Mouse (Mus musculus) v-Abl transformed pro-B cells (cell line): Measurements from ENCODE around the gene Trabd2b.

Source experiments
- in situ Hi-C, 2 experiments: fragments of 400-800 bp; cut with MboI; formaldehyde crosslinking; loops; one replicate each; pipeline ENCODE4 v1.15.1; 2025; ENCODE audit not compliant: unreplicated experiment in 2 of 2

Trabd2b gene

GRCm38 (mm10) chr4:114484173-114484572 is 77.6 kb downstream of the Trabd2b start:
- in situ Hi-C loops, result loop anchor here in 1 of 2 experiments (10.0 kb wide), 1 partner anchor 151 kb away; no protein-coding TSS in a partner anchor

GRCm38 (mm10) chr4:114485996-114486395 is 79.5 kb downstream of the Trabd2b start:
- in situ Hi-C loops, result loop anchor here in 1 of 2 experiments (10.0 kb wide), 1 partner anchor 149 kb away; no protein-coding TSS in a partner anchor

- in situ Hi-C loops, result loop anchor here in 1 of 2 experiments (10.0 kb wide), 1 partner anchor 148 kb away; no protein-coding TSS in a partner anchor
Observed at GRCm38 (mm10) chr4:114486885-114487531, 80.5 kb downstream of the Trabd2b start.

- in situ Hi-C loops, result loop anchor here in 1 of 2 experiments (10.0 kb wide), 1 partner anchor 147 kb away; no protein-coding TSS in a partner anchor
Observed at GRCm38 (mm10) chr4:114487701-114488100, 81.2 kb downstream of the Trabd2b start.

- in situ Hi-C loops, result no loop called here
Observed at GRCm38 (mm10) chr4:114492157-114492556, 85.6 kb downstream of the Trabd2b start.

- in situ Hi-C loops, result no loop called here
Observed at GRCm38 (mm10) chr4:114494035-114494434, 87.5 kb downstream of the Trabd2b start.

- in situ Hi-C loops, result no loop called here
Observed at GRCm38 (mm10) chr4:114495688-114496426, 89.3 kb downstream of the Trabd2b start.

GRCm38 (mm10) chr4:114499650-114500049 is 93.1 kb downstream of the Trabd2b start:
- in situ Hi-C loops, result no loop called here

GRCm38 (mm10) chr4:114500317-114500716 is 93.8 kb downstream of the Trabd2b start:
- in situ Hi-C loops, result no loop called here

GRCm38 (mm10) chr4:114501048-114501447 is 94.5 kb downstream of the Trabd2b start:
- in situ Hi-C loops, result no loop called here

- in situ Hi-C loops, result no loop called here
Observed at GRCm38 (mm10) chr4:114501611-114502010, 95.1 kb downstream of the Trabd2b start.

GRCm38 (mm10) chr4:114504227-114505041 is 97.9 kb downstream of the Trabd2b start:
- in situ Hi-C loops, result no loop called here

- in situ Hi-C loops, result no loop called here
Observed at GRCm38 (mm10) chr4:114509601-114510000, 103.1 kb downstream of the Trabd2b start.

GRCm38 (mm10) chr4:114511649-114512048 is 105.1 kb downstream of the Trabd2b start:
- in situ Hi-C loops, result no loop called here

- in situ Hi-C loops, result no loop called here
Observed at GRCm38 (mm10) chr4:114513149-114513548, 106.6 kb downstream of the Trabd2b start.

GRCm38 (mm10) chr4:114515330-114515771 is 108.8 kb downstream of the Trabd2b start:
- in situ Hi-C loops, result no loop called here

GRCm38 (mm10) chr4:114516651-114517050 is 110.1 kb downstream of the Trabd2b start:
- in situ Hi-C loops, result no loop called here

GRCm38 (mm10) chr4:114518061-114518460 is 111.5 kb downstream of the Trabd2b start:
- in situ Hi-C loops, result no loop called here

GRCm38 (mm10) chr4:114518571-114518970 is 112.0 kb downstream of the Trabd2b start:
- in situ Hi-C loops, result no loop called here

GRCm38 (mm10) chr4:114519321-114519720 is 112.8 kb downstream of the Trabd2b start:
- in situ Hi-C loops, result no loop called here

GRCm38 (mm10) chr4:114519966-114520365 is 113.4 kb downstream of the Trabd2b start:
- in situ Hi-C loops, result no loop called here
